13 mouse cellular contexts compared by ENCODE assay signal in genomic region chr4:45728825-45729224, GRCm38 (mm10).
DNase-seq lines count a peak whose midpoint lies in the region; ATAC-seq lines count a peak whose summit lies in the region.
"Had no signal": no experiment of that assay in that cellular context is flagged by ENCODE, and none has a peak within 500 bp of the region (broad histone marks: within the 10 kb centered on the region; RNA-seq: fewer than 3 reads in every experiment).

No protein-coding gene starts in this region.

- no peaks in the 10 kb centered on the region for H3K9me3 ChIP-seq in midbrain, embryonic 10.5 days (replicated peaks)
- H3K9me3 ChIP-seq in midbrain, embryonic 16.5 days (replicated peaks; ENCODE audit: control insufficient read depth, low read length, poor library complexity, severe bottlenecking): no peaks in the 10 kb centered on the region
- H3K9me3 ChIP-seq: embryonic facial prominence, embryonic 13.5 days; hindbrain, embryonic 15.5 days; liver, embryonic 13.5 days had no signal

- 36% methylated on average over 4 of the region's 4 CpGs for WGBS in midbrain, embryonic 10.5 days
- WGBS in midbrain, embryonic 16.5 days: 46% methylated on average over 4 of the region's 4 CpGs

- peak; percentile 56 for DNase-seq in midbrain, embryonic 10.5 days (ENCODE audit: low spot score)
- peak; percentile 43 for DNase-seq in adrenal gland, postnatal 10 days
- DNase-seq in embryo, embryonic 11 days: peak; percentile 64
- DNase-seq in retina, postnatal 1 day: peak; percentile 27
- DNase-seq in ovary, postnatal 14 days (ENCODE audit: low spot score): no peak
- DNase-seq: cerebellum, postnatal 10 days; kidney, postnatal 4 days; liver, embryonic 13.5 days; lung, postnatal 10 days had no signal

- H3K27me3 ChIP-seq in midbrain, embryonic 10.5 days (ENCODE audit: low read depth, poor library complexity, severe bottlenecking): peaks cover 48% of the 10 kb centered on the region
- no peaks in the 10 kb centered on the region for H3K27me3 ChIP-seq in midbrain, embryonic 16.5 days (ENCODE audit: control insufficient read depth, insufficient read depth, low read depth, low read length)
- H3K27me3 ChIP-seq: embryonic facial prominence, embryonic 13.5 days; hindbrain, embryonic 15.5 days; liver, embryonic 13.5 days had no signal

- H3K36me3 ChIP-seq in midbrain, embryonic 10.5 days: no peaks in the 10 kb centered on the region
- H3K36me3 ChIP-seq in midbrain, embryonic 16.5 days (ENCODE audit: control insufficient read depth, insufficient read depth, low read length): no peaks in the 10 kb centered on the region
- H3K36me3 ChIP-seq: embryonic facial prominence, embryonic 13.5 days; hindbrain, embryonic 15.5 days; liver, embryonic 13.5 days had no signal

- peak overlapping the region; percentile 42; the same call in 1 of the 2 replicates for H3K27ac ChIP-seq in midbrain, embryonic 10.5 days (replicated peaks)
- H3K27ac ChIP-seq in midbrain, embryonic 16.5 days (ENCODE audit: low read length): no peak overlapping the region
- H3K27ac ChIP-seq: hindbrain, embryonic 15.5 days; liver, embryonic 13.5 days had no signal

- peaks cover 47% of the 10 kb centered on the region for H3K4me1 ChIP-seq in midbrain, embryonic 10.5 days
- peaks cover 20% of the 10 kb centered on the region for H3K4me1 ChIP-seq in midbrain, embryonic 16.5 days (ENCODE audit: control insufficient read depth, insufficient read depth, low read length)
- H3K4me1 ChIP-seq: liver, embryonic 13.5 days had no signal

- H3K9ac ChIP-seq in midbrain, embryonic 16.5 days (ENCODE audit: low read depth, low read length): no peak overlapping the region
- H3K9ac ChIP-seq: embryonic facial prominence, embryonic 13.5 days; hindbrain, embryonic 15.5 days; liver, embryonic 13.5 days had no signal

- H3K4me2 ChIP-seq in midbrain, embryonic 16.5 days (ENCODE audit: low read length): no peak overlapping the region
- H3K4me2 ChIP-seq: embryonic facial prominence, embryonic 13.5 days; hindbrain, embryonic 15.5 days; liver, embryonic 13.5 days had no signal

- ATAC-seq in midbrain, embryonic 16.5 days: no peak
- ATAC-seq in CD4-positive, CD25-positive, alpha-beta regulatory T cell, adult 4 months: no peak

- no peak overlapping the region for H3K4me3 ChIP-seq in midbrain, embryonic 10.5 days
- H3K4me3 ChIP-seq in midbrain, embryonic 16.5 days (ENCODE audit: low read depth, low read length): no peak overlapping the region
- H3K4me3 ChIP-seq: embryonic facial prominence, embryonic 13.5 days; hindbrain, embryonic 15.5 days; liver, embryonic 13.5 days had no signal
